Mouse (Mus musculus) neutrophil, adult 83 days (primary cell): Measurements from ENCODE around the gene Mogat1. TPM values are rescaled to one million over a fixed set of nuclear protein-coding genes. Genes with fewer than 3 reads are reported as not detected.

Experiments used
- total RNA-seq, 2 experiments: library from RNA; stranded (reverse); gene quantifications; one replicate each; pipeline ENCODE4 v1.2.4; 2023

Gene Mogat1
- total RNA-seq: not detected

GRCm38 (mm10) chr1:78510862-78511261 lies at the start of gene Mogat1:
Mogat1 (plus strand) TSS chr1:78510991.

DNA sequence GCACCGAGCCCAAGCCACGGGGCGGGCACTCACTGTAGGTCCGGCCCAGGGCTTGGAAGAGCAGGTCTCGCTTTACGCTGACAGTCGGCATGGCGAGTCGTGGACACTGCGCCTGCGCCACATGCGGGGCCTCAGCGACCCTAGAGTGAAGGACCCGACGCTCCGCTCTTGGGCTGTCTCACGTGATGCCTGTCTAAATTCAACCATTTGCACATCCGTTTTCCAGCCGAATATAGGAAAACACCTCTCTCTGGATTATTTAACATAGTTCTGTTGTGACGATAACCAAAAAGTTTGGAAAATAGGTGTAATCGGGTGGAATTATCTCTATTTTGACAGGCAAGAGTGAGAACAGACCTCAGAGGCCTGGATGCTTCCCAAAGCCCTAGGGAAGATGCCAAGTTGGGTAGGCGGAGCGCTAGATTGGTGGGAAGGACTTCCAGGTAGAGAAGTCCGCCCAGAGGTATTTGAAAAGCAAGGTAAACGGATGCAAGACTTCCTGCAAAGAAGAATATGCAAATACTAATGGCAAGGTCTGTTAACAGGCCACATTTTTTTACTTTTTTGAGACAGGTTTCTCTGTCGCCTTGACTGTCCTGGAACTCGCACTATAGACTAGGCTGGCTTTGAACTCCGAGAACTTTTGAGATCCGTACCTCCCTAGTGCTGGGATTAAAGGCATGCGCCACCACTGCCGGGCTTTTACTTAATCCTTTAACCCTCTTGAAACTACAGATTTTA lies 21.9 kb upstream of the Mogat1 start, which contains the start of gene Farsb:
TSS of gene Farsb (minus strand) at position 146 of the 741 bp plus-strand sequence.

GRCm38 (mm10) chr1:78511621-78512160 lies 900 bp downstream of the Mogat1 start, which contains the start of gene BC035947:
BC035947 (minus strand) TSS chr1:78512158.

Other genes with a start within 250 kb of the Mogat1 start
- not detected for gene Sgpp2, start 200.6 kb upstream of the Mogat1 start, total RNA-seq
- 10 to 100 TPM; 19.2 to 25.2 TPM for gene Farsb, start 22.1 kb upstream of the Mogat1 start, total RNA-seq
- not detected for gene BC035947, start 1.2 kb downstream of the Mogat1 start, total RNA-seq
- 1 to 10 TPM; 3.1 to 3.6 TPM for gene Acsl3, start 146.8 kb downstream of the Mogat1 start, total RNA-seq
- 1 to 10 TPM; 3.3 to 4.6 TPM for gene Utp14b, start 147.0 kb downstream of the Mogat1 start, total RNA-seq